Mouse (Mus musculus) forelimb bud, embryonic 11.5 days (tissue): ENCODE measurements around the gene Pgm5.

Source experiments
- DNase-seq: peaks from one replicate; pipeline ENCODE4 v3.0.0-alpha.2; 2012; ENCODE audit warnings: low read depth, low spot score

Pgm5 gene

DNA sequence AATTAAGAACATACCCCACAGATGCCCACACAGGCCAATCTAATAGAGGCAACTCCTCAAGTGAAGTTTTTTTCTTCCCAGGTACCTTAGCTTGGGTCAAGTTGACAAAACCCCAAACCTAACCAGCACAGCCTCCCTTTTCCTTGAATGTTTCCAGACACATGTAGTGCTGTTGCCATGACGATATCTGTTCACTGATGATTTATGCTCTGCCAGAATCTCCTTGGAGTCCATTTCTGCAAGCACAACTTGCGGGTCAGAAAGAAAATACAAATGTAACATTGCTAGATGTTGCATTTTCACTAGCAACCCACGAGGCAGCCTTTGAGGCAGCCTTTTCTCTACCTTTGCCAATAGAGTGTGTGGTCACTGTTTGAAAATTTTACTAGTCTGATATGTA, 194.1 kb downstream of the Pgm5 start:
- peak; percentile 40 for DNase-seq

DNA sequence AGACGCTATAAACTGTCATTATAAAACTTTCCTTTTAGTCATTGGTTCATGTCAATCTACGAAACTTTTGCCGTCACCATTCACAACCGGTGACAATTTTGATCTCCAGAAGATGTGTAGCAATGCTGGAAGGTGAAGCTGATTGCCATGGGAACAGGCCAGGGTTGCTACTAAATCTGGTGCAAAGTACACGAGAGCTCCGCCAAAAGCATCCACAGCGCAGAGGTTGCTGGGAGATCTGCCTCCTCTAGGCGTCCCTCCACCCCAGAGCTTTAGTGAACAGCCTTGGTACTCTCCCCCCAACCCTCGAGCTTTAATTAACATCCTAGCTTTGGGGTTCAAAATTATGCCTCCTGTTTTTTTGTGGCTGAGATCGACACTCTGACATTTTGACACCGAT, 195.9 kb downstream of the Pgm5 start:
- no peak for DNase-seq

- DNase-seq = no peak
Measured at GRCm38 (mm10) chr19:24662346-24662745, 199.3 kb downstream of the Pgm5 start.

DNA sequence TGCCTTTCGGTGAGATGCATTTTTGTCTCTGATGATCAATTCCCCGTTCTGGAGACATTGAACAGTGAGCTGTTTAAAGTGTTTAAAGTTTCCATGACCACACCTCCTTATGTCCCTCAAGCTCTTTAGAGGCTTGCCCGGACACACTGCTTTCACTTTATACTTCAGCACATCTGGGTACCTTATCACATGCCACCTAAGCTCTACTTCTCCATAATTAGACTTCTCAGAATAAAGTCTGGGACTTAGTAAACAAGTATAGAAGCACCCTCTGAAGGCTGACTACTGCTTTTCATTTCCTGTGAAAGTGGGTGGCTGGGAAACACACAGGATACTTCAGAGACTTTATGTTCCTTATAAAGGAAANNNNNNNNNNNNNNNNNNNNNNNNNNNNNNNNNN, 204.7 kb downstream of the Pgm5 start:
- no peak for DNase-seq

- no peak for DNase-seq
Measured at GRCm38 (mm10) chr19:24653230-24653799, 208.3 kb downstream of the Pgm5 start.

DNA sequence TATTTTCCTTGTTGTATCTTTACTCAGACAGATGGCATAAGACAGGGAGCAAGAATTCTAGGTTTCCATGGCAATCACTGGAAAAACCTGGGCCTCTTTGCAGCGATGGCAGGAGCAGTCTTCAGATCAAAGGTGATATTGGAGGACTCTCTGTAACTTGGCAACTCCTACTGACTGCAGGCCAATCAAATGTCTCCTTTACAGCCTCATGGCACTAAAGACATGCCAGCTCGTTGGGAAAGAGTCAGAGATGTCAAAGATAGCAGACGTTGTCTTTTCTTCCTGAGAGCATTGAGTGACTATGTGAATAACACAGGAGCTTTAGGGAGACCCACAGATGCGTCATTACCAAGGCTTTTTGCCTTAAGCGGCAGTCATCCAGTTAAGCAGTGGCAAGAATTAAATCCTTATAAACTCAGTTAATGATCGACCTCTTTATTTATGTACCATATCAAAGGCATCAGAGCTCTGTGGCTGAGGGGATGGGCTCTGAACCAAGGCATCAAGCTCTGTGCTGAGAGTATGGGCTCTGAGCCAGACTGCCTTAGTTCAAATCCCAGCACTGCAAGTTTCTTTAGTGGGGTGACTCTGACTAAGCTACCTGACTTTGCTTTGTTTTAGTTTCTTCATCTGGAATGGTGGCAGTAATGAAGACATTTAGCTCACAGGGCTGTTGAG, 209.2 kb downstream of the Pgm5 start:
- DNase-seq = no peak

DNA sequence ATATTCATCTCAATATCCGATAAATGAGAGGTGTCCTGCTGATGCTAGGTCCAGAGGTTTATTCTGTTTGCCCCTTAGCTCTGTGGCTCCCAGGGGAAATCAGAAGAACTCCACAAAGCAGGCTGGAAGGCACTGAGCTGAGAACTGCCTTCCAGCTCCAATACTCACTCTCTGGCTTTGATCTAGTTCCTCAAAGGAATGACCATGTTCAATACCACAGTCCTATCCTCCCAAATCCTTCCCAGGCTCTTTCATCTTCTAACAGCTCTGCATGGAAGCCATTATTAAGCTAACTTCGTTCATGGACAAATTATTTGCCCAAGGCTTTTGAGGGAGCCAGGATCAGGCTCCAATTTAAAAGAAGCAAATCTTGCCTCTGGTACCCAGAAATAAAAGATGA, 210.1 kb downstream of the Pgm5 start:
- DNase-seq = no peak

DNA sequence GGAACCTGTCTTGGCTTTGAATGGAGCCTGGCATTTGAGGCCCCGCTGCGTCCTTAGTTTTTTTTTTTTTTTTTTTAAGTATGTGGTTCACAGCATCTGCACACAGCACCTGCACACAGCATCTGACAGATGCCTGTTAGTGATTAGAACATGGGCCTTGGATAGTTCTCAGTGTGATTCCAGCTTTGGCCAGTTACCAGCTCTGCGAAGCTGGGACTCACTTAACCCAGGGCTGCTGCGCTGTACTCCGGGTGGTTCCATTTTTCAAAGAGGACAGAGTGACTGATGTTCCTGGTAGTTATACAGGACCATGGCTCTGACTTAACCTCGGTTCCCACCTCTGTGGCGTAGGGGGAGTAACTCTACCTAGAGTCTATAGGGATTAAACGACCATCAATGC, 211.2 kb downstream of the Pgm5 start:
- peak; percentile 31 for DNase-seq

DNA sequence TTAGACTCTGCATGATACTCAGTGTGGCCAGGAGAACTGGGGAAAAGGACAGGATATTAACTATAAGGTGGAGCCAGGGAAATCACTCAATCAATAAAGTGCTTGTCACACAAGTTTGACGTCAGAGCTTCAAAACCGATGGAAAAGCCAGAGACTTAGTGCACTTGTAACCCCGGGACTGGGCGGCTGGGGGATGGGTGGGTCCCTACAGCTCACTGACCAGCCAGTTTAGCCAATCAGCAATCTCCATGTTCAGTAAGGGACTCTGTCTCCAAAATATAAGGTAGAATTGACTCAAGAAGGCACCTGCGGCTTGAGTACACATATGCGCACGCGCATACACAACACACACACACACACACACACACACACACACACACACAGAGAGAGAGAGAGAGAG, 213.6 kb downstream of the Pgm5 start:
- no peak for DNase-seq

DNA sequence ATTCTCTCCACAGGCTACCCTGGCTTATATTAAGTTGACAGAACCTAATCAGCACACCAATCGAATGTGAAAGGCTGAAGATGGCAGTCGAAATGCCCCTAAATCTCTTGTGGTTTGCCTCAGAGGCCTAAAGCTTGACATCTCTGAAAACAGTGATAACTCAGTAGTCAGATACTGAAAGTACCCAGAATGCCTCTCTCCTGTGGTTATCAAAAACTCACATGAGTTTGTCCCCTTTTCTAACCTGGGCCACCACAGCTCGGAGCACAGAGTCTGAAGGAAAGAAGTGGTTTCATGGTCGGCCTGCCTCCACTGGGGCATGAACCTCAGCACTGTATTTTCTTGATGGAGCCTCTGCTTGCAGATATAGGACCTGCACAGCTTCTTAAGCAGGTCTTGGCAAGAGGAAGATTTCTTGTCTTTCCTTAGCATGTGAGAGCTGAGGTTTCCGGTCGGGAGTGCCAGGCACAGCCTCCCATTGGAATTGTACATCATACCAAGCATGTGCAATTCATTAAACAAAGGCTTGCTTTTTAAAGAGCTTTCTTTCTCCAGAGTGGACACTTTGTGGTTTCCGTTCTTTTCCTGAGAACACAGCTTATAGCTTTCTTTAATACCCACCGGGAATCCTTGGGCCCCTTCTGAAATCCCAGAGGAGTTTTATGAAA, 215.4 kb downstream of the Pgm5 start:
- no peak for DNase-seq

GRCm38 (mm10) chr19:24644971-24645370, 216.7 kb downstream of the Pgm5 start:
- DNase-seq = no peak

- no peak for DNase-seq
Measured at GRCm38 (mm10) chr19:24640982-24641381, 220.7 kb downstream of the Pgm5 start.

DNA sequence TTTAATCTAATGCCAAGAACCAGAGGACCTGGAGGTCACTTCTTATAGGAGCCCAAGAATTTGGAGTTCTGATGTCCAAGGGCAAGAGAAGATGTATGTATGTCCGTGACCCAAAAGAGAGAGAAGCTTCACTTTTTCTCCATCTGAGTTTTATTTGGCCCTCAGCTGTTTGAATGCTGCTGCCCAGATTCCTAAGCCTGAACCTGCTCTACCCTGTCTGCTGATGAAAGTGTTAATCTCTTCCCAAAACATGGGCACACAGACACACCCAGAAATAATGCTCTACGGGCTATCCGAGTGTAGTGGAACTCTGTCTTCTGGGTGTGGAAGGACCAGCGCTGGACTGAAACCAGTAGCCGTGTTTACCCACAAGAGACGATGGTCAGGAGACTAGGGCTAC, 223.7 kb downstream of the Pgm5 start:
- DNase-seq = no peak

- DNase-seq = no peak
Measured at GRCm38 (mm10) chr19:24636616-24637015, 225.0 kb downstream of the Pgm5 start.

DNA sequence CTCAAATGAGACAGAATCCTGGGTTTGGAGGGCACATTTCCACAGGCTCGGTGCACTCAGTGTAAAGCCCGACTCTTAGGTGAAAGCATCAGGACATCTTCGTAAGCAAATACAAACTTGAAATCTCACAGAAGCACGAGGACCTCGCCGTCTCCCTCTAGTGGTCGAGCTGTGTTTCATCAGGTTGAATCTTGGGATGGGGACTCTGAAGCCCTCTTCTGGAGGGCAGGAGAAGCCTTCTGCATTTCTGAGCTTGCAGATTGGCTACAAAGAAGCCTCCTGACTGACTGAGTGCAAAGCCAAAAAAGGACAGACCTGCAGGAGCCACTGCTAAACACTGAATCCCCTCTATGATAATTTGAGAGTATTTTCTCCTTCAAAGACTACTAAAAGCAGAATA, 227.1 kb downstream of the Pgm5 start:
- peak; percentile 83 for DNase-seq
